Mouse (Mus musculus) erythroblast, embryonic 14.5 days (primary cell): Measurements from ENCODE around the gene Morn4.

Source experiments
- GATA1 ChIP-seq: IDR thresholded peaks from 2 replicates; pipeline ENCODE4 v1.6.1; 2012; ENCODE audit warnings: low read length, inconsistent platforms, mixed read lengths
- TAL1 ChIP-seq: IDR thresholded peaks from 3 replicates; pipeline ENCODE4 v1.6.1; 2012; ENCODE audit warnings: low read length, inconsistent platforms, mixed read lengths

DNA sequence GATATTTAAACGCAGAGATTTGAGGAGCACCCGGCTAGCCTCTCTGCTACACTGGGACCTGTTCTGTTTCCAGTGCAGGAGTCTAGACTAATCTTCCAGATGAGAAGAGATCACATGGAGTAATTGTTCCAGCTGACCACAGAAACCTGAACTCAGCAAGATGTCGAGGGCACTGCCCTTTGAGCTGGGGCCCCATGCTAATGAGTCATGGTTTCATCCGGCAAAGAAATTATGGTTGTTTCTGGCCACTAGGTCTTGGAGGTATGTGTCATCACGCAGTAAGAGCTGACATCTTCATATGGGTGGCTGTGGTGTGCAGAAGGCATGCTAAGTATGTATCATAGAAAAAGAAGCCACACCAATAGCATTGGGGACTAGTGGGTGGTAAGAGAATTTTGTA is 6.2 kb downstream of the Morn4 start:
- TF ChIP-seq GATA1 (no peak), TAL1 (no peak)
